Mouse (Mus musculus) layer of hippocampus, adult 8-10 months (tissue): ENCODE measurements around the gene Ddr2. TPM values are rescaled to one million over a fixed set of nuclear protein-coding genes. Genes with fewer than 3 reads are reported as not detected.

Source experiments
- DNase-seq, 2 experiments: peaks; one replicate each; pipeline ENCODE4 v3.0.0; 2022; ENCODE audit warnings: low spot score in 2 of 2
- total RNA-seq, 4 experiments: library from RNA; stranded (reverse); gene quantifications; 2 replicates each; pipeline ENCODE4 v1.2.4; 2022

Ddr2 gene
- total RNA-seq, 4 experiments from 2014 or later: 5.3 to 7.2 (median 6.8) TPM

- no peak for DNase-seq
These were observed 160.6 kb downstream of the Ddr2 start for GRCm38 (mm10) chr1:169949981-169950380.

GRCm38 (mm10) chr1:169948866-169949265 is 161.7 kb downstream of the Ddr2 start:
- no peak for DNase-seq

- no peak for DNase-seq
These were observed 162.3 kb downstream of the Ddr2 start for GRCm38 (mm10) chr1:169948280-169948679.

- no peak for DNase-seq
These were observed 162.9 kb downstream of the Ddr2 start for GRCm38 (mm10) chr1:169947654-169948053.

- DNase-seq: no peak
These were observed 164.6 kb downstream of the Ddr2 start for GRCm38 (mm10) chr1:169946004-169946403.

GRCm38 (mm10) chr1:169939345-169939744 is 171.2 kb downstream of the Ddr2 start:
- DNase-seq: peak in 1 of 2 experiments; percentile 55

- DNase-seq: peak in 1 of 2 experiments; percentile 59
These were observed 176.4 kb downstream of the Ddr2 start for GRCm38 (mm10) chr1:169934005-169934725.

GRCm38 (mm10) chr1:169932122-169932746 is 178.3 kb downstream of the Ddr2 start:
- no peak for DNase-seq

- no peak for DNase-seq
These were observed 178.9 kb downstream of the Ddr2 start for GRCm38 (mm10) chr1:169931698-169932097.

GRCm38 (mm10) chr1:169928454-169928971 is 182.0 kb downstream of the Ddr2 start, which contains the start of gene Ccdc190:
Gene Ccdc190 (plus strand): TSS chr1:169928648.
- peak; percentile 46 to 63 for DNase-seq

- DNase-seq: no peak
These were observed 182.7 kb downstream of the Ddr2 start for GRCm38 (mm10) chr1:169927753-169928369.

GRCm38 (mm10) chr1:169924567-169924966 is 186.0 kb downstream of the Ddr2 start:
- DNase-seq: no peak

Other genes starting within 250 kb of the Ddr2 start
- 10 to 100 TPM; 26.7 to 32.0 (median 27.5) TPM for gene Ccdc190, start 182.1 kb downstream of the Ddr2 start, total RNA-seq
- 10 to 100 TPM; 14.9 to 19.0 (median 17.0) TPM for gene Hsd17b7, start 141.5 kb downstream of the Ddr2 start, total RNA-seq
- 10 to 100 TPM; 52.0 to 61.3 (median 55.7) TPM for gene Uap1, start 64.2 kb upstream of the Ddr2 start, total RNA-seq
- 100 to 1,000 TPM; 135 to 163 (median 149) TPM for gene Uhmk1, start 104.6 kb upstream of the Ddr2 start, total RNA-seq
- gene Sh2d1b2, start 122.0 kb upstream of the Ddr2 start, total RNA-seq: not detected
- under 1 TPM in 2 of 4 experiments, not detected in 2; 0.23 to 0.25 TPM for gene Sh2d1b1, start 166.6 kb upstream of the Ddr2 start, total RNA-seq
- 1 to 10 TPM; 3.9 to 5.3 (median 4.1) TPM for gene Gm7694, start 195.6 kb upstream of the Ddr2 start, total RNA-seq
- not detected for gene Spata46, start 198.0 kb upstream of the Ddr2 start, total RNA-seq